Mouse (Mus musculus) spleen, adult 12 weeks (tissue): Measurements from ENCODE around the gene Scrn2.

Experiments used
- DNase-seq: peaks from one replicate; pipeline ENCODE4 v3.0.0; 2022; ENCODE audit warnings: low spot score

Gene Scrn2

DNA sequence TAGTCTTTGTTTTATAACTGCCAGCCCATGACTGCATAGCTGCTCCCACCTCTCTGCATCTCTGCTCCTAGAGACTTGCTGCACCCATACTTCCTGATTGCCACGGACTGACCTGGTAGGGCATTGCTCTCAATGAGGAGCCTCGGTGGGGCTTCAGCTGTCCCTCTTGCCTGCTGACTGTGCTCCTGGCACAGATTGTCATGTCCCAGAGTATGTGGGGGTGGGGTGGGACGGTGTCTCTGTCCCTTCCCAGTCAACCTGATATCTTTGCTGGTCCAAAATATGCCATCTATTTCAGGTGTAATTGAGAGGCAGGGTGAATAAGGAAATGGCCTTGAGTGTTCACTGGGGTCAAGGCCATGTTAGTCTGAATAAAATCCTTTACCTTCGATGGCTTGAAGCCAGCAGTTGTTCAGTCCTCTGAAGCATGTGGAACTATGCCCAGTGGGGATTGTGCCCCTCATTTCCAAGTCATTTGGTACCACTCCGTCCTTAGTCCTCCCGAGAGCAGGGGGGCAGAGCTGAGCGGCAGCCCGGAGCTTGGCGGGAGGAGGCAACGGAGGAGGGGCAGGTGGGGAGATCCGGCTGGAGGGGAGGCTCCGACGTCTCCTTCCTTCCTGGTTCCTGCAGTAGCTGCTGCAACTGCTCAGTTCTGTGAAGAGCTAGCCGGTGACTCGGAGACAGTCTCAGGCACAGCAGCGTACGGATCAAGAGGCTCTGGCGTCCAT lies 20.6 kb downstream of the Scrn2 start, which contains the start of gene Osbpl7:
Gene Osbpl7 (plus strand): TSS at position 413 of the 728 bp plus-strand sequence.
- peak; percentile 19 for DNase-seq

DNA sequence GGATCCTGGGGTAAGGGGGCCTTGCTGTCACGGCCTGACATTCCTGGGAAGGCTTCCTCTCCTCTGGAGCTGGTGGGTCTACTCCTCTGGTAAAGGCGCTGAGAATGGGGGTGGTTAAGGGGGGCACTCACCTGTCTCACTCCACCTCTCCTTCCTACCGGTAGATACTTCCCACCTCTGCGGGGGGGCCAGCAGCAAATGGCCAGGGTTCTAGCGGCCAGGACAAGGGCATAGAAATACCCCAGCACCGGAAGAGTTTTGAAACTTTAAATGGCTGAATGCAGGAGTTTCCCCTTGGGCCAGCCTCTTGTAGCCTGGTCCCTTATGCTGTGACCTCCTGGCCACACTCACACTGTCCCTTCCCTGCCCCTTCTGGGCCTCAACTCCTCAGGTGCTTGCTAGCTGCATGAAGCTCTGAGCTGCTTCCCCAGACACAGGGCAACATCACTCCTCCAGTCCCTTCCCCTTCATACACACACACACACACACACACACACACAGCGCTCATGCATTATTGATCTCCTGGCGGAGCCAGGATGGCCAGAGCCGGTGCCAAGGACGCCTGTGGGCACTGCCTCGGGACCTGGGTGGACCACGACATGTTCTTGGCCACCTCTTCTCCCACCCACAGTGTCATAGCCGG lies 21.3 kb downstream of the Scrn2 start:
- no peak for DNase-seq

DNA sequence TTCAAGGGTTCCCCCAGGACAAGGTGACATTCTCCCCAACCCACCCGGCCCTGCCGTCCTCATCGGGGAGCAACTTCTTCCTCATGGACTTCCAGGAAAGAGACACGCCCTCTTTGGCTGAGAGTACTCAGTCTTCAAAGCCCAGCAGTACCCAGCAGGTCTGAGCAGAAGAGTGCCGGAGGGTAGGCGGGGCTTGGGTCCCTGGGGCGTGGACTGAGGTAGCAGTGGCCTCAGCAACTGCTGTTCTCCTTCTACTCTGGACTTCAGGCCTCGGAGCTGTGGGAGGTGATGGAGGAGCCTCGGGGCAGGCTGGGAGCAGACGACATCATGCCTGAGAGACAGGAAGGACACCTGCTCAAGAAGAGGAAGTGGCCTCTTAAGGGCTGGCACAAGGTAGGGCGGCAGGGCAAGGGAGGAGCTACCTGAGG lies 22.5 kb downstream of the Scrn2 start:
- DNase-seq: peak; percentile 26

DNA sequence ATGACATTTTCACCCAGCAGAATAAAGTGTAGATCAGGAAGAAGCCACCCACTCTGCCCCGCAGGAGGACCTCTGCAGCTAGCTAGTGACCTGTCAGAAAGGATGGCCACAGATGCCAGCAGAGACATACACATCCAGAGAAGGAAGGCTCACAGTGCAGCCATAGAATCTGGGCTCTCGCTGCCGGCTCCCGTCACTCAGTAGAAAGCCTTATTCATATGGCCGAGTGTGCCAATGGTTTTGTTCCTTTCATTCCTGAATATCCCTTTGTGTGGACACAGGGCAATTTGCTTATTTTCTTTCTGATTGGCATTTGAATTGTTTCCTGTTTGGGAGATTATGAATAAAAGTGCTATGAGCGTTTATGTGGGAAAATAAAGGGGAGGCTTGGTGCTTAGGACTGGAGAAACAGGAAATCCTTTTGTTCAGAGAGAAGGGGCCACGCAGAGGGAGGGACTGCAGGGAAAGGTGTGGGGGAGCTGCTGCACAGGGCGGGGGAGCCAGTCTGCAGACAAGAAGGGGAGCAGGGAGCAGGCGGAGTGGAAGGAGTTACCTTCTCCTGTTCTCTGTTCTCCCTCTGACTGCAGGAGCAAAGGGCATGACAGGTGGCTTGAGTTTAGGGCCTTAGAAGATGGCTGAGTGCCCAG lies 33.7 kb downstream of the Scrn2 start:
- DNase-seq: no peak

DNA sequence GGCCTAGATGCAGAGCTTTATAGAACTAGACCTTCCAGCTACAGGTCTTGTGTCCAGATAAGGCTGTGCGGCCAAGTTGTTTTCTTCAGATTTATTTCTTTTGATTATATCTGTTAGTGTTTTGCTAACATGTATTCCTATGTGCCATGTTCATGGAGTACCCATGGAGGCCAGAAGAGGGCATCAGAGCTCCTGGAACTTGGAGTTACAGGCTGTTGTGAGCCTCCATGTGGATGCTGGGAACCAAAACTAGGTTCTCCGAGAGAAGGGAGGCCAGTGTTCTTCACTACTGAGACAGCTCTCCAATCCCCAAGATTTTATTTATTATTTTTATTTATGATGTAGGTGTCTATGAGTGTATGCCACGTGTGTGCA lies 34.2 kb downstream of the Scrn2 start:
- no peak for DNase-seq

DNA sequence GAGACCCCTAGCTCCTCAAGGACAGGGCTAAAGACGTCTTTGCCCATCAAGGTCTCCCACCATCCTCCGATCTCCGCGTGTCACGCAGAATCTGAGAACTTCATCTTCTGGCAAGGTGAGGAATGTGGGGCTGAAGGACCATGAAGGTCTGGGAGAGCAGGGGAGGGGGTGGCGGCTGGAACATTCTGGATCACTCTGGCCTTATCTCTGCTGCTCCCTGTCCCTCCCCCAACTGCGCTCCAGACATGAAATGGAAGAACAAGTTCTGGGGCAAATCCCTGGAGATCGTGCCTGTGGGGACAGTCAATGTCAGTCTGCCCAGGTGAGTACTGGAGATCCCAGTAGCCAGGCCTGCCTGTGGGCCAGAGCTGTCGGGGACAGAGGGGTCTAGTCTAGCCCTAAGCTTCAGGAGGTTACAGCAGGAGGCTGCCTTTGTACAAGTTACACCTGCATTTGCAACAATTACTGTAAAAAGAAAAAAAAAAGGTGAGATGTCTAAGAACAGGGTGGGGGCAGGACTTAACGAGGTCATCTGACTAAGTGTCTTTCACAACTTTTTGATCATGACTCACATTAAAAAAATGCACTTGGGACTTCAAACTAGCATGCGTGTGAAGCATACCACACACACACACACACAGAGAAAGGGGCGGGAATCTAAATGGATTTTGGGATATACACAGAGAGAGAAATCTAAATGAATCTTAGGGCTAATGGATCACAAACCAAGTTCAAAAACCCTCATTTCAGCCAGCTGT lies 36.0 kb downstream of the Scrn2 start:
- DNase-seq: no peak

DNA sequence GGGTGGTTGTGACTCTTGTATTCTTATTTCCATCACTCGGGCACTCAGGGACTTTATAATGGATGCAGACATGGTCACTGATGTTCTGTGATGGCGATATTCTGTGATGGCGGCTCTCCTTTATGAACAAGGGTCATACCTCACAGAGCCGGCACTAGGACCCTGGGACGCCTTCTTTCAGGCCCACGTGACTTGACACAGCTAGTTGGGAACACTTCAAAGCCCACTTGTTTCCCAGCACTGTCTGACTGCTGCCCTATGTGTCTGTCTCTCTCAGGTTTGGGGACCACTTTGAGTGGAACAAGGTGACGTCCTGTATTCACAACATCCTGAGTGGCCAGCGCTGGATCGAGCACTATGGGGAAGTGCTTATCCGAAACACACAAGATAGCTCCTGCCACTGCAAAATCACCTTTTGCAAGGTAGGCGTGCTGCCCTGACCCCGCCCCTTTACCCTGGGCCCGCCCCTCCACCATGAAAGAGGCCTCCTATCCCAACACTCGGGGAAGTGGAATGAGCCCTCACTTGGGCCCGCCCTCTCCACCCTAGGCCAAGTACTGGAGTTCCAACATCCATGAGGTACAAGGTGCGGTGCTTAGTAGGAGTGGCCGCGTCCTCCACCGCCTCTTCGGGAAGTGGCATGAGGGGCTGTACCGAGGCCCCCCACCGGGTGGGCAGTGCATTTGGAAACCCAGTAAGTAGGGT lies 37.1 kb downstream of the Scrn2 start:
- no peak for DNase-seq

DNA sequence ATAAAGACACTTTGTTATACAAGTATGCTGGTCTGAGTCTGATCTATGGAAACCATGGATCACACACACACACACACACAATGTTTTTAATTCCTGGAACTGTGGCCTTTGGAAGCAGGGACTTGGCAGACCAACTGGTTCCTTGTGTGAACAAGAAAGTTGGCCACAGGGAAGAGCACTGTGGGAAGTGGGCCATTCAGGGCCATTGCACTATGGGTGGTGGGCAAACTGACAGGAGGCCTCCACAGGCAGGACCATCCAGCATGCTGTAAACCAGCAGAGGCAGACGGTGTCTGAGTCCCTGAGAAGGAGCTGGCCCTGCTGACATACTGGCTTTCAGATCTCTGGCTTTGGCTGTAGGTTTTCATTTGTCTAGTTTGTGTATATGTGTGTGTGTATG lies 39.6 kb downstream of the Scrn2 start:
- no peak for DNase-seq

DNA sequence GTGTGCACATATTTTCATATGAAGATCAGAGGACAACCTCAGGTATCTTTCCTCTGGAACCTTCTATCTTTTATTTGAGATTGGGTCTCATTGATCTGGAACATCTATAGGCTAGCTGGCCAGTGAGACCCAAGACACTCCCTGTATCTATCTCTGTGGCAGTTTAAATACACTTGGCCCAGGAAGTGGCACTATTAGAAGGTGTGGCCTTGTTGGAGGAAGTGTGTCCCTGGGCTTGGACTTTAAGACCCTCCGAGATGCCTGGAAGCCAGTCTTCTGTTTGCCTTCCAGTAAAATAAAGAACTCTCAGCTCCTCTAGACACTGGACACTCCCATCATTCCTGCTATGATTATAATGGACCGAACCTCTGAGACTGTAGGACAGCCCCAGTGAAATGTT lies 40.0 kb downstream of the Scrn2 start:
- DNase-seq: no peak

DNA sequence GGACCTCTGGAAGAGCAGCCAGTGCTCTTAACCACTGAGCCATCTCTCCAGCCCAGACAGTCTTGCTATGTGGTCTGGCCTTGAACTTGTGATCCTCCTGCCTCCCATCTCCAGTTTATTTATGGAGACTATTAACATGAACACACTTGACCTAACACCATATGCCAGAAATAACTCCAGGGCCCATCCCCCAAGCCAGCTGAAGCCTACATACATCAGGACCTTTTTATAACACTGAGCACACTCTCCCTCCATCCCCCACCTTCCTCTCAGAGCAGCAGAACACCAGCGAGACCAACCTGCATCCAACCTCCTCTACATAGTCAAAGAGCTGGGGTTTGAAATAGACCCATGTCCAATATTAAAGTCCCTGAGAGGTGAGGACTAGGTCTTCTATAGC lies 41.4 kb downstream of the Scrn2 start:
- DNase-seq: no peak

DNA sequence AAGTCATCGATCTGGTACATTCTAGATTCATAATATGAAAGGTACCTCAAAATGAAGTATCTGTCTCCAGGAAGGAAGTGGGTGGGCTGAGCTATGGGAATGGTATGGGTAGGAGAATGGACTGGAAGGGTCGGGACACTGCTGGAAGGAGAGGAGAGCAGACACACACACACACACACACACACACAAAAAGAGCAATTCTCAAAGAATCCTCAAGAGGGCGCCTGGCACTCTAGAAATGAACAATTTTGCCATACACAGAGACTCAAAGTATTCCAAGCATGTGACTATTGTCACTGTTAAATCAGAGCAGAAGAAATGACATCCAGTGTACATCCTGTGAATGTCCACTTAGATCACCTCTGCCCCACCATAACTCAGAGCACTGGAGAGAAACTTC lies 42.8 kb downstream of the Scrn2 start:
- no peak for DNase-seq

DNA sequence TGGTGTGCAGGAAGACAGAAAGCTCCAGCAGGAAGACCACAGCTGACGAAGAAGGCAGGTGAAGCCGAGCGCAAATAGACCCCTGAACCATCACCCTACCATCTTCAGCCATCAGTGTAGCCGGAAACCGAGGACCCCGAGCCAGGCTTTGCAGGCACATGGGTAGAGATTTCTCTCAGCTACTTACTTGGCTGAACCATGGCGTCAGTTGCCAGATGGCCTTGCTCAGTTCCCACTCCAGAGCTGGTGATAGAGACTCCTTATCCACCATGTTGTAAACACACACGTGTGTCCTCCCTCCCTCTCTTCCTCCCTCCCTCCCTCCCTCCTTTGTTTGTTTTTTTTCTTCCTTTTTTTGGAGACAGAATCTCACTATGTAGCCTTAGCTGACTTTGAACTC lies 44.5 kb downstream of the Scrn2 start:
- no peak for DNase-seq

DNA sequence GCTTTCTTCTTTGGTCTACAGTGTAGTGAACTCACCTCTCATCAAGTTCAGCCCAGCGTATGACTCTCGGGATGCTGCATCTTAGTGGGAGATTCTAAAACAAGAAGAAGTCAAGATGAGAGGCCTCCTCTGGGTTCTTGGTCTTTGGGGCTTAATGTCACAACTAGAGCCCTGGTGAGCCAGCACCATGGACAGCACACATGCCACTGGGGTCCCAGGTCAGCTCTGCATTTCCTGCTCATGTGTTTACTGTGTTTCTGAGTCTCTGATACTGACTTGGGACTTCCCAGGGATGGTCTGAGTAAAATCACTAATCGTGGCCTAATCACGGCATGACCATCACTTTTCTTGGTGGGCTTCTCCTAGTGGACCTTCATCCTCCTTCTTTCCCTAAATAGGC lies 49.0 kb downstream of the Scrn2 start:
- no peak for DNase-seq

DNA sequence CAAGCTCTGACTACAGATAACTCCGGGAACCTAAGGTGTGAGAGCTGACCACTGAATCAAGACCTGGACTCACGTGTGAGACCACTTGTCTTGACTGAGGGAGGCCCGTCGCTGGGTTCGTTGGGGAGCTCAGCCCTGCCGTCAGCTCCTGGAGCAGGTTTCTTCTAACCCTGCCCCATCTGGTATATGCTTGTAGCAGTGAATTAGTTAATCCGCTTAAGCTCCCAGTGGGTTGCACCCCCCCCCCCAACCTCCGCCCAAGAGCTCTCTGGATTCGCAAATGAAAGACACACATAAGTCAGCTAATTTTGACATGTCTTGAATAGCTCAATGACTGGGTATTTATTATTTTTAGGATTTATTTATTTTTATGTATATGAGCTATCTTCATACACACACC lies 50.6 kb downstream of the Scrn2 start:
- DNase-seq: no peak

DNA sequence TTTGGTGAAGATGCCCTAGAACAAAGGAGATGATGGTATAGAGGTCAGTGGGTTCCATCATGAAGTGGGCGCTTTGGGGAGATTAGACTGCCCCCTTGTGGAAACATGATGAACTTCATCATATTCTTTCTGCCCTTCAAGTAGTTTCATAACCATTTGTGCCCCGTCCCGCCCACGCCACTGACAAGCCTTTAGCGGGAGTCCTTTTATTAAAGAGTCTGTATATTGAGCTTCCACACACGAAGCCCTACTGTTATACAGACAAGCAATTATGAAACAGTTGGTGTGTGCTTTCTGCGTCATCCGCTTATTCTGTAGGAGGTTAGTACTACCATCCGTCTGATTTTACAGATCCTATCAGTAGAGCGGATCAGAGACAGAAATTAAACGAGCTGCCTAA lies 53.2 kb downstream of the Scrn2 start:
- DNase-seq: peak; percentile 12
